Mouse (Mus musculus) olfactory bulb, adult 2 months (tissue): ENCODE data around the gene Dupd1.

Source experiments
- CTCF ChIP-seq: fragments of 200-500 bp; IDR thresholded peaks from 2 replicates; pipeline ENCODE4 v1.5.1; 2012; ENCODE audit warnings: low read depth, mild to moderate bottlenecking, low read length, moderate library complexity; ENCODE audit not compliant: insufficient read depth
- POLR2A ChIP-seq: fragments of 200-500 bp; IDR thresholded peaks from 2 replicates; pipeline ENCODE4 v1.6.1; 2012; ENCODE audit warnings: mild to moderate bottlenecking, low read depth, low read length, moderate library complexity; ENCODE audit not compliant: insufficient read depth

- TF ChIP-seq POLR2A (no peak), CTCF (no peak)
Measured at GRCm38 (mm10) chr14:21702691-21703090, 11.7 kb downstream of the Dupd1 start.
